ENCODE assay signal across 25 mouse cellular contexts in genomic region chr1:90010077-90010476, GRCm38 (mm10). TPM values are rescaled to one million over a fixed set of nuclear protein-coding genes. Genes with fewer than 3 reads are reported as not detected.
DNase-seq lines count a peak whose midpoint lies in the region; ATAC-seq and TF ChIP-seq lines count a peak whose summit lies in the region.
"Had no signal": no experiment of that assay in that cellular context is flagged by ENCODE, and none has a peak within 500 bp of the region (broad histone marks: within the 10 kb centered on the region; RNA-seq: fewer than 3 reads in every experiment).

No protein-coding gene starts in this region.

- no peaks in the 10 kb centered on the region for H3K36me3 ChIP-seq in C2C12 (ENCODE audit: control insufficient read depth, insufficient read depth)
- no peaks in the 10 kb centered on the region for H3K36me3 ChIP-seq in kidney, embryonic 15.5 days
- no peaks in the 10 kb centered on the region for H3K36me3 ChIP-seq in intestine, embryonic 15.5 days
- H3K36me3 ChIP-seq: G1E had no signal

- H3K79me3 ChIP-seq in C2C12 (ENCODE audit: low read depth): no peaks in the 10 kb centered on the region

- no peaks in the 10 kb centered on the region for H3K27me3 ChIP-seq in C2C12 (ENCODE audit: control insufficient read depth, insufficient read depth, insufficient read length)
- 0 out of 2 replicates have a peak, but pooled peaks cover 7% of the 10 kb centered on the region for H3K27me3 ChIP-seq in kidney, embryonic 15.5 days
- peaks cover 4% of the 10 kb centered on the region; the same call in 1 of the 2 replicates for H3K27me3 ChIP-seq in intestine, embryonic 15.5 days (replicated peaks)

- no peak overlapping the region for H3K4me2 ChIP-seq in kidney, embryonic 15.5 days
- H3K4me2 ChIP-seq in intestine, embryonic 15.5 days (replicated peaks): no peak overlapping the region

- no peak overlapping the region for H3K9ac ChIP-seq in kidney, embryonic 15.5 days
- H3K9ac ChIP-seq in intestine, embryonic 15.5 days: no peak overlapping the region

- no peak for ATAC-seq in kidney, embryonic 15.5 days (replicated peaks; ENCODE audit: low FRiP score)
- ATAC-seq in intestine, embryonic 15.5 days: no peak
- ATAC-seq: activated CD4-positive, CD25-positive, alpha-beta regulatory T cell, adult 4 months; CD4-positive, CD25-positive, alpha-beta regulatory T cell, adult 4 months; Patski had no signal

- no peaks in the 10 kb centered on the region for H3K9me3 ChIP-seq in kidney, embryonic 15.5 days (replicated peaks)
- H3K9me3 ChIP-seq in intestine, embryonic 15.5 days: no peaks in the 10 kb centered on the region

- DNase-seq in 3T3-L1 (ENCODE audit: low read depth, low spot score) (peak; percentile 61), 416B (ENCODE audit: low read depth) (peak; percentile 8), NIH3T3 (ENCODE audit: low read depth) (peak; percentile 12)
- no peak for DNase-seq in lung, postnatal 4 days
- DNase-seq in retina, postnatal 1 day: no peak
- DNase-seq: adrenal gland, adult 2 months; adrenal gland, adult 8-10 months; adrenal gland, postnatal 10 days; adrenal gland, postnatal 14 days; adrenal gland, postnatal 25 days; adrenal gland, postnatal 36 days; B cell, adult 2 months; cerebellum, adult 11 months; cerebellum, adult 11-12 months; cerebellum, adult 18-20 months; cerebellum, adult 2 months; cerebellum, adult 8-10 months; cerebellum, adult 9-10 months had no signal

- no peaks in the 10 kb centered on the region for H3K79me2 ChIP-seq in C2C12 (ENCODE audit: control insufficient read depth, insufficient read depth)

- WGBS in kidney, embryonic 15.5 days: 84% methylated on average over 1 of the region's 1 CpGs
- WGBS in intestine, embryonic 15.5 days: 92% methylated on average over 1 of the region's 1 CpGs

- no peak for TF ChIP-seq CTCF in C2C12 (IDR thresholded peaks at IDR 0.05; ENCODE audit: control insufficient read depth, insufficient read depth, insufficient read length)

- no peak overlapping the region for H3K4me3 ChIP-seq in C2C12 (ENCODE audit: insufficient read depth, poor library complexity, severe bottlenecking)
- H3K4me3 ChIP-seq in kidney, embryonic 15.5 days (replicated peaks): no peak overlapping the region
- no peak overlapping the region for H3K4me3 ChIP-seq in intestine, embryonic 15.5 days (replicated peaks)

- no peak overlapping the region for H3K27ac ChIP-seq in kidney, embryonic 15.5 days
- no peak overlapping the region for H3K27ac ChIP-seq in intestine, embryonic 15.5 days

- H3ac ChIP-seq in C2C12 (ENCODE audit: control insufficient read depth, insufficient read length, low read depth): no peak overlapping the region

- no peaks in the 10 kb centered on the region for H3K4me1 ChIP-seq in kidney, embryonic 15.5 days
- no peaks in the 10 kb centered on the region for H3K4me1 ChIP-seq in intestine, embryonic 15.5 days (replicated peaks)

TF ChIP-seq in C2C12, 6 proteins besides CTCF, POLR2A, EP300 and RAD21:
- TF ChIP-seq FOSL1 (IDR thresholded peaks at IDR 0.05; ENCODE audit: insufficient read depth, low read length, poor library complexity, severe bottlenecking) (peak; percentile 38), MYOD1 (IDR thresholded peaks at IDR 0.05; ENCODE audit: control insufficient read depth, insufficient read length, low read depth) (no peak), USF1 (IDR thresholded peaks at IDR 0.05; ENCODE audit: low read depth) (peak; percentile 54), MYOG (IDR thresholded peaks at IDR 0.05; ENCODE audit: control insufficient read depth, extremely low read depth, insufficient read length) (no peak), CEBPB (IDR thresholded peaks at IDR 0.05; ENCODE audit: low read depth) (no peak), MAX (IDR thresholded peaks at IDR 0.05) (no peak)

RNA-seq across cellular contexts. Expression of gene Asb18, which starts 4.4 kb away (rescaled TPM):
- not detected for polyA plus RNA-seq in C2C12 (2012; fragmentation: generic; extraction: Trizol)
- polyA plus RNA-seq in kidney, embryonic 15.5 days (2015; fragmentation: Nextera tagmentation; extraction: Ambion mirVana): 0.04 and 0.09 TPM in 2 replicates
- 0.04 TPM in 1 of 2 replicates, not detected in the other for polyA plus RNA-seq in intestine, embryonic 15.5 days (2015; fragmentation: Nextera tagmentation; extraction: Ambion mirVana)
- polyA plus RNA-seq: activated CD4-positive, CD25-positive, alpha-beta regulatory T cell, adult 4 months; adrenal gland, adult 2 months; CD4-positive, CD25-positive, alpha-beta regulatory T cell, adult 4 months; G1E; Patski had no signal

Comparison
In these comparisons a context has a peak if more than half of its experiments do, and no peak if none do; other contexts are left out.
1. DNase-seq: peak in 3T3-L1 (single experiment), 416B (single experiment) and NIH3T3 (single experiment); none in lung, postnatal 4 days (0 of 2) and retina, postnatal 1 day (single experiment).